Mouse (Mus musculus) bone marrow macrophage, adult 2 months (primary cell): ENCODE measurements around the gene Slc9a1. TPM values are rescaled to one million over a fixed set of nuclear protein-coding genes. Genes with fewer than 3 reads are reported as not detected.
A peak's percentile ranks its signal among the peaks of the same experiment; 100 is the strongest.

Experiments
- H3K27ac ChIP-seq: 2 replicates; pipeline ENCODE4 v1.5.1; 2012; ENCODE audit warnings: low read depth, low read length; ENCODE audit not compliant: insufficient read depth
- H3K4me1 ChIP-seq: 2 replicates; pipeline ENCODE4 v1.6.1; 2012; ENCODE audit warnings: low read length; ENCODE audit not compliant: control insufficient read depth, insufficient read depth
- H3K4me3 ChIP-seq: 2 replicates; pipeline ENCODE4 v1.5.1; 2012; ENCODE audit warnings: mild to moderate bottlenecking, low read length, moderate library complexity; ENCODE audit not compliant: insufficient read depth
- CTCF ChIP-seq: IDR thresholded peaks from 2 replicates; pipeline ENCODE4 v1.5.1; 2012; ENCODE audit warnings: low read depth, mild to moderate bottlenecking, low read length, moderate library complexity
- POLR2A ChIP-seq: IDR thresholded peaks from 2 replicates; pipeline ENCODE4 v1.6.1; 2012; ENCODE audit warnings: mild to moderate bottlenecking, low read depth, low read length, borderline replicate concordance
- polyA plus RNA-seq: library from polyadenylated mRNA; stranded (reverse); fragments of >200 nt; gene quantifications from 2 replicates; pipeline ENCODE4 v1.2.4, GENCODE M21; 2012; ENCODE audit not compliant: missing spikeins, insufficient read depth, insufficient read length

The Slc9a1 gene
- polyA plus RNA-seq, 1 experiment: 31.6 TPM

DNA sequence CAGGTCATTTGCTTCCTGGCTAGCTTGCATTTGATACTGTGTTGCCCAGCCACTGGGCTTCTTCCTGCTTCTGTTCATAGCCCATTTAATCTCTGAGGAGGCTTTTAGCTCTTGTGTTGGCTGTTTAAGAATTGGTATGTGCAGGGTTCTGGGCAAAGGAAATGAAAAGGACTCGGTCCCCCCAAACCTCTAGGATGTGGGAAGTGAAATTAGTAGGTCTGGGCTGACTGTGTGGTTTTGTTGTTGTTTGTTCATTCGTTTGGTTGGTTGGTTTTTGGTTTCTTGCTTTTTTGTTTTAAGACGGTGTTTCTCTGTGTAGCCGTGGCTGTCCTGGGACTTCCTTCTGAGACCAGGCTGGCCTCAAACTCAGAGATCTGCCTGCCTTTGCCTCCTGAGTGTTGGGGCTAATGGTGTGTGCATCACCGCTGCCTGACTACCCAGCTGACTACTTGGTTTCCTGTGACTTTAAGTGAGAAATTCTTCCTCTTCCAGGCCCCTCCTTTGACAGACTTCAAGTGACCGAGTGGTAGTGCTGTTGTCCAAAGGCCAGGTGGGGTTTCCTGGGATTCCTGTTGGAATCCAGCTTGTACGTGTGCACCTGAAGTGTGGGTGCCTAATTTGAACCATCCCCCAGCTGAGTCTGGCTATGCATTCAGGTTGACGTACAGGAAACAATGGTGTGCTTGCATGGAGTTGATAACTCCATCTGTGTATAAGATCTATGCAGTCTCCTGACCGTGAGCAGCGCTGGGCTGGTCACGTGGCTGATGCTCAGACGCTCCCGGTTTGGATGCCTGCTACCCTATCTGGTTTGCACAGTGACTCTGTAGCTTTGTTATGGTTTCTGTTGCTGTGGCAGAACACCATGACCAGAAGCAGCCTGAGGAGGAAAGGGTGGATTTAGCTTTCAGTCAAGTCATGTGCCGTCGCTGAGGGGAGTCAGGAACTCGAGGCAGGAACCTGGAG lies 43.4 kb downstream of the Slc9a1 start:
- Histone ChIP-seq H3K27ac (peak overlapping the region; percentile 51), H3K4me1 (peaks cover 21% of the 10 kb centered on the region), H3K4me3 (no peak overlapping the region)
- TF ChIP-seq CTCF (no peak; the same call in 1 of the 2 replicates), POLR2A (no peak)

DNA sequence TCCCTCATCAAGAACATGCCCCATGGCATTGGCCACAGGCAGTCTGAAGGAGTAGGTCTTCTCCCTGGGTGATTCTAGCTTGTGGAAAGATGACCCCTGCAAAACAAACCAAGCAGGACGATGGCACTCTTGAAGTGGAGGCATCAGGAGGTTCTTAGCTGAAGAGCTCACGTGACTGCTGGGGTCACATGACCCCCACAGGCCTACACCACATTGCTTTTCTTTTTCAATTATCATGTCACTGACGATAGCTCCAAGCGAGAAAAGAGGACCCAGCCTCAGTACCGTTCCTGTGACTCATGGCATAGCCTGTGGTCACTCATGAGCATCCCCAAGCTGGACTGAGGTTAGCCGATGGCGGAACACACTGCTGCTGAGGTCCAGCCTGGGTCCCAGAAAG lies 44.1 kb downstream of the Slc9a1 start:
- peaks cover 21% of the 10 kb centered on the region for H3K4me1 ChIP-seq
- no peak for TF ChIP-seq CTCF
- TF ChIP-seq POLR2A: no peak
- H3K4me3 ChIP-seq: no peak overlapping the region
- no peak overlapping the region for H3K27ac ChIP-seq

DNA sequence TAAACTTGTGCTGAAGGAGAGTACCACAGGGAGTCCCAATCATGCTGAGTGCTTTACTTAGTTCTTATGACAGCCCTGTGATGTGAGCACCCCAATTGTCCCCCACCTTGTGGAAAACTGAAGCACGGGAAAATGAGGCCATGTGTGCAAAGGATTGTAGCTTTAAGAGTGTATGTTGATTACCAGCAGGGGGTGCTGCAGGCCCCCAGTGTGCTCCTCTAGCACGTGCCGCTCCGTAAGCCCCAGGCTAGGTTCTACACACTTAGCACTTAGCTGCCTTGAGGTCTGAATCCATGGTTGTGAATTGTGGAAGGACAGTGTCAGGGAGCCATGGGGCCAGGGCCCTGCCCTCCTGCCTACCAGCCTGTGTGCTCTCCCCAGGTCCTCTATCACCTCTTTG lies 45.4 kb downstream of the Slc9a1 start:
- no peak overlapping the region for H3K4me3 ChIP-seq
- peaks cover 21% of the 10 kb centered on the region for H3K4me1 ChIP-seq
- TF ChIP-seq POLR2A (no peak), CTCF (no peak)
- no peak overlapping the region for H3K27ac ChIP-seq

DNA sequence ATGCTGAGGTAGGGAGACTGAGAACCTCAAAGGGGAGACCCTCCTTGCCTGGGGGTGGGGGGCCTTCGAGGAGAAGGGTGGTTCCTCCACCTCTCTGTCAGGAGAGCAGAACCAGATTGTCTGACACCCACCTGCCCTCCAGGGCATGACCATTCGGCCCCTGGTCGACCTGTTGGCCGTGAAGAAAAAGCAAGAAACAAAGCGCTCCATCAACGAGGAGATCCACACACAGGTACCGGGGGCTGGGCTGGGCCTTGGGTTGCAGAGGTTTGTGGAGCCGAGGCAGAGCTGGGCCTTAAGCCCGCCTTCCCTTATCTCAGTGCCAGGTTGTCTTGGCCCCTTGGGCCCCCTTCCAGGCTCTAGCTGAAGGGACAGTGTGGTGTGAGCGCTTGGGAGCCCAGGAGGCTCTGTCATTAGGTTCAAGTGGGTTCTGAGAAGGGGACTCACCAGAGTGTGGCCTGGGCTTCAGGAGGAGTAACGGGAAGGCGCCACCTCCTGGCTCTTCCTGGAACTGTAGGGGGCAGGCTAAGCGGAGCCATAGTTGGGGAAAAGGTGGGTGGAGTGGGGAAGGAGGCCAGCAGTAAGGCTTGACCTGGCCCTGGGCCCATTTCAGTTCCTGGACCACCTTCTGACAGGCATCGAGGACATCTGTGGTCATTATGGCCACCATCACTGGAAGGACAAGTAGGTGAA lies 50.0 kb downstream of the Slc9a1 start:
- no peaks in the 10 kb centered on the region for H3K4me1 ChIP-seq
- no peak overlapping the region for H3K4me3 ChIP-seq
- no peak overlapping the region for H3K27ac ChIP-seq
- TF ChIP-seq POLR2A (no peak), CTCF (peak; percentile 53; the same call in 1 of the 2 replicates)

DNA sequence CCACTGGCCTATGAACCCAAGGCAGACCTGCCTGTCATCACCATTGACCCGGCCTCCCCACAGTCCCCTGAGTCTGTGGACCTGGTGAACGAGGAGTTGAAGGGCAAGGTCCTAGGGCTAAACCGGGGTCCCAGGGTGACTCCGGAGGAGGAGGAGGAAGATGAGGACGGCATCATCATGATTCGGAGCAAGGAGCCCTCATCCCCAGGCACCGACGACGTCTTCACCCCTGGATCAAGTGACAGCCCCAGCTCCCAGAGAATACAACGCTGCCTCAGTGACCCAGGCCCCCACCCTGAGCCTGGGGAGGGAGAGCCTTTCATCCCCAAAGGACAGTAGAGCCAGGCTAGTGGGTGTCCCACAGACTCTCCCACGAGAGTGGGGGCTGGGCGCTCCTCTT lies 52.5 kb downstream of the Slc9a1 start:
- TF ChIP-seq POLR2A: no peak
- no peak for TF ChIP-seq CTCF
- no peak overlapping the region for H3K27ac ChIP-seq
- H3K4me3 ChIP-seq: no peak overlapping the region
- no peaks in the 10 kb centered on the region for H3K4me1 ChIP-seq

DNA sequence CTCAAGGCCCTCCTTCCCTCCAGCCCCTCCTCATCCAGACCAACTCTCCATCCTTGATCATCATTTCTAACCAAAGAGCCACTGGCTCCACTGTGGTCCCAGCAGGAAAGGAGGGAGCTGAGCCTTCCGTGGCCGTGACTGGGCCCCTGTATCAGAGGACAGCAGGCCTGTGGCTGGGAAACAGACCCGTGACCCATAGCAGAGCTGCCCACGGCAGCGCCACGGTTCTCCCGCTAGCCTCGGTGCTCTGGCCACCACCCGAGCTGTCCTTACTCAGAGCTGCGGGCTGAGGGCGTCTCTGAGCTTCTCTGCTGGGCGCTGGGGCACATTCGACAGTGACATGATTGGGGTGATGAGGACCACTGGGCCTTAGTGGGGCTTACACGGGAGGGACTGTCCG lies 53.1 kb downstream of the Slc9a1 start:
- Histone ChIP-seq H3K4me3 (no peak overlapping the region), H3K27ac (no peak overlapping the region), H3K4me1 (no peaks in the 10 kb centered on the region)
- no peak for TF ChIP-seq CTCF
- no peak for TF ChIP-seq POLR2A

DNA sequence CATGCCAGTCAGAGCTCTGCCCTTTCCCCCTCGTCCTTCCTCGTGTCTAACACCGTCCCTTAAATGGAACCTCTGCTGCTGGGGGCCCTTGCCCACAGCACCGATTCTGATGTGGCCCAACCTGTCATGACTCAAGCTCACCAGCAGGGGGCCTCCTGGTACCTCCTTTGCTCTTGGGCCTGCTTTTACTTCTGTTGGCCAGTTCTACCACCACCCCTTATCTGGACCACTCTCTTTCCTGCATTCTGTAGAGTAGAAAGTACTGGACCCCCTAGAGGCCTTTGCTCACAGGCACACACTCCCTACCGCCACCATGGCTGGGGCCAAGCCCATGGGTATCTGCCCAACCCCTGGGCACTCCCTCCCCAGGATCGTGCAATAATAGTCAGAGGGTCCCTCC lies 53.6 kb downstream of the Slc9a1 start:
- H3K4me1 ChIP-seq: no peaks in the 10 kb centered on the region
- TF ChIP-seq POLR2A: no peak
- TF ChIP-seq CTCF: peak; percentile 91

DNA sequence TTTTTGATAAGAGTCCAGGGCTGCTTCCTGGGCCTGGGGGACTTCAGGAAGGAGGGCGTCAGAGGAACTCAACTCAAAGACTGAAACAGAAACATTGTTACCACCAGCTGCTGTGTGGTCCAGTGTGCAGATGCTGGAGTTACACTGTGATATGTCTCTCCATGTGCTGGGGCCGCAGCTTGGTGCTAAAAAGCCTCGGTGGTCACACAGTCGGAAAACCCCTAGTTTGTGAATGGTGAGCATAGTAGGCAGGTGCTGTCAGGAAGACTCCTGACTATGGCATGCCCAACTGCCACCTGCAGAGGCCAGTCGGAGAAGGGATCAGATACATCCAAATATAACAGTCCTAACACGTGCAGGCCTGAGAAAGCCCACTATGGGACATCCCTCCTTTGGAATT lies 54.2 kb downstream of the Slc9a1 start:
- H3K27ac ChIP-seq: no peak overlapping the region
- no peak for TF ChIP-seq POLR2A
- no peak for TF ChIP-seq CTCF
- no peaks in the 10 kb centered on the region for H3K4me1 ChIP-seq
- no peak overlapping the region for H3K4me3 ChIP-seq

More for the DNA sequence above, 53.6 kb downstream of the Slc9a1 start:
- no peak overlapping the region for H3K27ac ChIP-seq
- no peak overlapping the region for H3K4me3 ChIP-seq

DNA sequence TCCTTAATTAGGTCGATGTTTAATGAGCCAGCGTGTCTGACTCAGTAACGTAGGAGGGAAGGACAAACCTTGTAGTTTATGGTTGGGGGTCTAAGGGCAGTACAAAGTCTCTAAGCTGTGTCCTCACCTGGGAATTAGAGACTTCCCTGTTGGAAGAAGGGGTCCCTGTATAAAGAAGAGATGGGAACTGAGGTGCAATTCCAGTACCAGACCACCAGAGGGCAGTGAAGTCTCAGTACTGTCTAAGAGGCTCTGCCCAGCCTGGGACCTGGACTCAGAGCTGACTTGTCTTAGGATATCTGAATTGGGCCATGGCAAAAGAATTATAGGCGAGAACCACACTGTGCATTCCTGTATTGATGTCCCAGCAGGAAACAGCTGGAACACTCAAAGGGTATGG lies 54.6 kb downstream of the Slc9a1 start:
- TF ChIP-seq POLR2A (no peak), CTCF (peak; percentile 47)
- Histone ChIP-seq H3K4me3 (no peak overlapping the region), H3K27ac (no peak overlapping the region), H3K4me1 (no peaks in the 10 kb centered on the region)

DNA sequence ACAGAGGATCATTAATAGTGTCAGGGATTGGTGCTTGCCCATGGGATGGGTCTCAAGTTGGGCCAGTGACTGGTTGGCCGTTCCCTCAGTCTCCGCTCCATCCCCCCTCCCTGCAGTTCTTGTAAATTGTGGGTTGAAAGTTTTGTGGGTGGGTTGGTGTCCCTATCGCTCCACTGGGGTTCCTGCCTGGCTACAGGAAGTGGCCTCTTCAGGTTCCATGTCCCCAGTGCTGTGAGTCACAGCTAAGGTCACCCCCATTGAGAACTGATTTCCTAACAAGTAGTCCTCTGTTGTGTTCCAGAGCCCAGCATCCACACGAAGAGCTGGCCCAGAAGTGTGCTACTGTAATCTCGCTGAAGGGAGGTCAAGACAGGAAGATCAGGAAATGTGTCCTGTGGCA lies 56.6 kb downstream of the Slc9a1 start:
- Histone ChIP-seq H3K27ac (no peak overlapping the region), H3K4me1 (no peaks in the 10 kb centered on the region), H3K4me3 (no peak overlapping the region)
- TF ChIP-seq POLR2A (no peak), CTCF (no peak)
